Mouse (Mus musculus) stomach, embryonic 16.5 days (tissue): ENCODE results near the gene Txlng. TPM values are rescaled to one million over a fixed set of nuclear protein-coding genes. Genes with fewer than 3 reads are reported as not detected.

ENCODE experiments used
- ATAC-seq: fragments of 200-750 bp; cut with Nextera tagmentation; 2 replicates; pipeline ENCODE4 v1.8.0; 2017; ENCODE audit warnings: moderate number of reproducible peaks, moderate TSS enrichment; ENCODE audit not compliant: insufficient read depth, low FRiP score
- H3K27ac ChIP-seq: fragments of 300-500 bp; sonication (generic); 2 replicates; pipeline ENCODE4 v1.5.1; 2014; ENCODE audit warnings: low read length
- H3K27me3 ChIP-seq: fragments of 300-500 bp; sonication (generic); 2 replicates; pipeline ENCODE4 v1.6.1; 2014; ENCODE audit warnings: low read length, control low read depth, mixed read lengths; ENCODE audit not compliant: control insufficient read depth, insufficient read depth
- H3K36me3 ChIP-seq: fragments of 300-500 bp; sonication (generic); 2 replicates; pipeline ENCODE4 v1.6.1; 2014; ENCODE audit warnings: low read length; ENCODE audit not compliant: control insufficient read depth, insufficient read depth
- H3K4me1 ChIP-seq: fragments of 300-500 bp; sonication (generic); 2 replicates; pipeline ENCODE4 v1.6.1; 2014; ENCODE audit warnings: low read length, control low read depth, mixed read lengths; ENCODE audit not compliant: control insufficient read depth, insufficient read depth
- H3K4me2 ChIP-seq: fragments of 300-500 bp; sonication (generic); 2 replicates; pipeline ENCODE4 v1.6.1; 2014; ENCODE audit warnings: low read depth, low read length, mixed read lengths
- H3K4me3 ChIP-seq: fragments of 300-500 bp; sonication (generic); replicated peaks from 2 replicates; pipeline ENCODE4 v1.5.1; 2014; ENCODE audit warnings: mild to moderate bottlenecking, low read length
- H3K9ac ChIP-seq: fragments of 300-500 bp; sonication (generic); 2 replicates; pipeline ENCODE4 v1.6.1; 2014; ENCODE audit warnings: low read length
- H3K9me3 ChIP-seq: fragments of 300-500 bp; sonication (generic); replicated peaks from 2 replicates; pipeline ENCODE4 v1.6.1; 2016; ENCODE audit warnings: low read length, control low read depth; ENCODE audit not compliant: control insufficient read depth
- WGBS: fragments of 180-500 bp; shearing (Covaris S2); extraction: QIAGEN DNeasy Blood & Tissue Kit; methylation state at CpG from one replicate; pipeline ENCODE4 v1.1.7; 2014; 5-methylcytosine and 5-hydroxymethylcytosine counted together
- polyA plus RNA-seq: library from polyadenylated mRNA; unstranded; fragments of >200 nt; fragmentation: Nextera tagmentation; extraction: Ambion mirVana; gene quantifications from 2 replicates; pipeline ENCODE4 v1.2.1, GENCODE M21; 2015

The Txlng gene
- polyA plus RNA-seq, 1 experiment from 2014 or later, result 13.5 TPM

DNA sequence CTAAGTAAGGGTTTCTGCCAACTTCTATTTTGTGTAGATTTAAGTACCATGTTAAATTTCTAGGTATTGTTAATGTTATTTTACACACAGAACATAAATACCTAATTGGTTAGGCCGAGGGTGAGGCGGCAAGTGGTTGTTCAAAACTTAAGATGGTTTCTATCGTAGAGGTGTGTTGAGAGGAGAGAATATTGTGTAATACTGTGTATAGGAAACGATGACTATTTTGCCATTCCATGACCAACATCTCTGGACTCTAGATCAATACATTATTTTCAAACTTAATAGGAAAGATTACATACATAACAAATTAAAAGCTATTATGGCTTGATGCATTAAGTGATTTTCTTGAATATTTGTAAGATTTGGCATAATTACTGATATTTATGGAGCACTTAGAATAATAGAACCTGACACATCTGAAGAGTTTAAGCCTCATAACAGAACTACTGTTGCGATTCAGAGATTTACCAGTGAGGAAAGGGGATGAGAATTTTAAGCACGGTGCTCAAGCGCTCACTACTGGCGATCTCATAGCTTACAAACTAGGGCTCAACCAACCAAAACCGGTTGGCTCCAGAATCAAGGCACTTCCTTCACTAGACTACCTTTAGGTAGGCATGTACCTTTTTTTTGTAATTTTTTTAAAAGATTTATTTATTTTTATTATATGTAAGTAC is 67.4 kb downstream of the Txlng start:
- no peak for ATAC-seq
- Histone ChIP-seq H3K36me3 (no peaks in the 10 kb centered on the region), H3K4me2 (peak overlapping the region; percentile 57), H3K4me1 (no peaks in the 10 kb centered on the region), H3K9ac (peak overlapping the region; percentile 91), H3K27ac (no peak overlapping the region), H3K27me3 (no peaks in the 10 kb centered on the region), H3K9me3 (no peaks in the 10 kb centered on the region), H3K4me3 (peak overlapping the region; percentile 74)
- WGBS, result 23% methylated on average over 9 of the region's 9 CpGs

DNA sequence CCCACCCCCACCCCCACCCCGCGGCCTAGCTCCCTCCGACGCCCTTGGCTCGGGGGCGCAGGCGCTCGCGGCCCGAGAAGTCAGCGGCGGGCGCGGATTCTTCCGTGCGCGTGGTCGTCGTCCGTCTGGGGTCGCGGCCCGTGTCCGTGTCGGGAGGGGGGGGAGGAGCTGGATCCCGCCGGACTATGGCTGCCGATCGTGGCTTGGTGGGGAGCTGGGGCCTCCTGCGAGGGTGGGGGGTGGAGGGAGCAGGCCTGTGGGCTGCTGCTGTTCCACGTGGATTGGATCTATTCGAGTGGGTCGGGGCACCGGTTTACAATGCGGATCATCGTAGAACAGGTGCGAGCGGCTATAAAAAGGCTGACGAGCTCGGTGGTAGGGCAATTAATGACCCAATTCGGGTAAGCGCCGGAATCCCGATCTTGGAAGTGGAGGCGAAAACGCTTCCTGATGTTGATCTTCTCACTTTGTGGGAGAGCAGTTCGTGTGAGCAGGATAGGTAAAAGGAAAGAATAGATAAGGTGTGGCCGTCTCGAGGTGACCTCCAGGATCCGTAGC is 68.2 kb downstream of the Txlng start:
- peak overlapping the region; percentile 98 for H3K27ac ChIP-seq
- no peak for ATAC-seq
- WGBS, result 21% methylated on average over 43 of the region's 50 CpGs

DNA sequence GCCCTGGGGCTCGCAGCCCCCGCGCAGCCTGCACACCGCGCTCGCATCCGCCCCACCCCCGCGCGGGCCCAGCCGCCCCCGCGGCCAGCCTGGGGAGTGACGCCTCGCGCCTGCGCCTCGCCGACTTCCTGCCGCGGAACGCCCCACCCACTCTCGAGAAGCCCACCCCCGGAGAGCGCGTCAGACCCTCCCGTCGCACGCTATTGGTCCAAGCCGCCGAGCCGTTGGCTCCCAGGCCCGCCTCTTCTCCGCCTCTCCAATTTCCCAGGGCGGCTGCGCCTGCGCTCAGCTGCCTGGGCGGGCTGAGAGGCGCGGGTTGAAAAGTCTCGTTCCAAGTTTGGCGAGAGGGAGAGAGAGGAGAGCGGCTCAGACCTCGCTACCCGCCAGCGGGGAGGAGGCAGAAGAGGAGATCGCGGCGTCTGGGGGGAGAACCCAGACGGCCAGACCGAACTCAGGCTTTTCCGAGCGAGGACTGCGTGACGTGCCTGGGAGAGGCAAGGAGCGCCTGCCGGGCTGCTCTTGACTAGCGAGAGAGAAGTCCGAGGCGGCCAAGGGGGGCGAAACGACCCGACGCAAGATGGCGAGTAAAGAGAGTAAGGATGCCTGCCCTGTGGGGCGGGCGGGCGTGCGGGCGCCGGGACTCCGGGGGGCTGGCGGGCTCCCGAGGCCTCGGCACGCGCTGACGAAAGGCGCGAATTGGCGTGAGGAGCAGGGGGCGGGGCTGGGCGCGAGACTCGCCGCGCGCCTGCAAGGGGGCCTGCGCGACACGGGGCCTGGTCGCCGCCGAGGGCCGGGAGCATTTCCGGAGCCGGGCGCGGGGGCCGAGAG is 68.9 kb downstream of the Txlng start, which contains the start of gene Rbbp7:
Gene Rbbp7, plus strand, starts transcription at position 288 of the 828 bp plus-strand sequence.
- peak within 1 kb of the TSS; percentile 74 for H3K4me3 ChIP-seq
- H3K4me1 ChIP-seq, result no peaks in the 10 kb centered on the region
- H3K9me3 ChIP-seq, result no peaks in the 10 kb centered on the region
- peak within 1 kb of the TSS; percentile 57 for H3K4me2 ChIP-seq
- peak within 1 kb of the TSS; percentile 91 for H3K9ac ChIP-seq
- 18% methylated on average over 59 of the region's 100 CpGs for WGBS
- ATAC-seq, result peak; percentile 96
- peak within 1 kb of the TSS; percentile 98 for H3K27ac ChIP-seq
- no peaks in the 10 kb centered on the region for H3K27me3 ChIP-seq
- H3K36me3 ChIP-seq, result no peaks in the 10 kb centered on the region

More for the DNA sequence above, 68.2 kb downstream of the Txlng start:
- Histone ChIP-seq H3K4me1 (no peaks in the 10 kb centered on the region), H3K4me2 (peak overlapping the region; percentile 57), H3K36me3 (no peaks in the 10 kb centered on the region), H3K9ac (peak overlapping the region; percentile 91), H3K9me3 (no peaks in the 10 kb centered on the region), H3K4me3 (peak overlapping the region; percentile 74), H3K27me3 (no peaks in the 10 kb centered on the region)

DNA sequence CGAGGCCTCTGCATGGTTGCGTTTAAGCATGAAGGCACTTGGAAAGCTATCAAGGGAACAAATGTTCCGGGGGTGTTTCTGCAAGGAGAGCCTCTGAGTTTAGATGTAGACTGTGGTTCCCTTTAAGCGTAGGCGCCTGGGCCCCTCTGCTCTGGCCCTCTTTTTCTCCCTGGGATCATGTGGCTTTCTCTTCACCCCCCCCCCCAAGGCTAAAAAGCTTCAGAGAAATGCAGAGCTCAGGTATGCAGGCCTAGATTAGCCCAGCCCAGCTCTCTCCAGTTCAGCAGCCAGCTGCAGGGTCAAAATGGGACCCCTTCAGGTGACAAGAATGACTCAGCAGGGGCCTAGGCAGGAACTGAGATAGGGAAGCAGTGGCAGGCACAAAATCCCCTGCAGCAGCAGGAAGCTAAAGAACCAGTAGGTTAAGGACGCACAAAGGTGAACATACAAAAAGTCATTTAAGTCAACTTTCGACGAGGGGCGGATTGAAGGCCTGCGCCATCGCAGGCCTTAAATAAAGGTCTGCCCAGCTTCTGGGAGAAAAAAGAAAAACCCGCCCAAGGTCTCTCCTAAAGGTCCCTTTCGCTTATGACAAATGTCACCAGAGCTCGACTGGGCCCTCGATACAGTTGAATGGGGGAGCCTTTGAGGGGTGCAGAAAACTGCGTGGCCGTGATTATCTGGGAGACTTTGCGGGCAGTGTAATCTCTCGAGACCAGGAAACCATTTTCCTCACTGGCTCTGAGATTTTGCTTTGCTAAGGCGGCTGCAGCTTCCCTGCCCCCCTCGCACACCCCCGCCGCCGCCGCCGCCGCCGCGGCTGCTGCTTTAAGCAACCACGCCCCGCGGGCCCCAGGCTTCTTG is 69.8 kb downstream of the Txlng start:
- 23% methylated on average over 32 of the region's 32 CpGs for WGBS
- peak overlapping the region; percentile 37 for H3K4me3 ChIP-seq
- H3K36me3 ChIP-seq, result no peaks in the 10 kb centered on the region
- H3K9me3 ChIP-seq, result no peaks in the 10 kb centered on the region
- H3K4me2 ChIP-seq, result peak overlapping the region; percentile 46
- no peaks in the 10 kb centered on the region for H3K27me3 ChIP-seq
- peak overlapping the region; percentile 93 for H3K27ac ChIP-seq
- H3K4me1 ChIP-seq, result no peaks in the 10 kb centered on the region
- H3K9ac ChIP-seq, result peak overlapping the region; percentile 73
- ATAC-seq, result no peak

DNA sequence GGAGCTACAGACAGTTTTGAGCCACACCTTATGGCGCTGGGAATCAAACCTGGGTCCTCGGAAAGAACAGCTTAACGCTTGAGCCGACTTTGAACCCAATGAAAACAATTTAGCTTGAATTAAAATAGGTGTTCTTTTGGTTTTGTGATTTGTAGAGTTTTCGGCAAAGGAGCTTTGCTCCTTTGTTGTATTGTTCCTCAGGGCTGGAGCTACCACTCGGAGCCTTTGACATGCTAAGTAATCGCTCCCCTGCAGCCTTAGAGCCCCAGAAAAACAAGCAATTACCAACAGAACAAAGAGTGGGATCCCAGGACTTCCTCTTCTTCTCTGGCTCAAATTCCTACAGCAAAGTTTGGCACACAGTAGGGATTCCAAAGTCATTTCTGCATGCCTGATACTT is 73.2 kb downstream of the Txlng start:
- Histone ChIP-seq H3K4me3 (no peak overlapping the region), H3K27me3 (no peaks in the 10 kb centered on the region; the same call in 1 of the 2 replicates), H3K9ac (no peak overlapping the region), H3K36me3 (no peaks in the 10 kb centered on the region), H3K4me1 (no peaks in the 10 kb centered on the region), H3K27ac (no peak overlapping the region), H3K4me2 (no peak overlapping the region), H3K9me3 (no peaks in the 10 kb centered on the region)
- no peak for ATAC-seq
- WGBS, result 62% methylated on average over 7 of the region's 7 CpGs

DNA sequence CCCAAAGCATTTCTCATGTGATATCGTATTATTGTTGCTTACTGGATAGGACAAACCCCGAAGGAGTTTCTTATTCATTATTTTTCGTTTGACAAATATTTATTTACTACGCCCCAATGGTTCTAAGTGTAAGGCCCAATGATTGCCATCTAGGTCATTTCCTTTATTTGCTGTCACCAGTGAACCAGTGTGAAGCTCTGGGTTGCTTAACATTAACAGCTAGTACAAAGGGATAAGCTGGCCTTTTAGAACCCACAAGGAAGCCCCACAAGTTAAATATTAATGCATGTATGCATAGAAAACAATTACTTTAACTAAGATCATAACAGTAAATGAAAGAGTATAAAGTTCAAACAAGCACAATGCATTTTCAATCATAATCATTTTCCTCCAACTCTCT is 74.9 kb downstream of the Txlng start:
- 79% methylated on average over 4 of the region's 4 CpGs for WGBS
- Histone ChIP-seq H3K27me3 (no peaks in the 10 kb centered on the region; the same call in 1 of the 2 replicates), H3K36me3 (no peaks in the 10 kb centered on the region), H3K4me3 (no peak overlapping the region), H3K4me2 (no peak overlapping the region), H3K27ac (no peak overlapping the region), H3K4me1 (no peaks in the 10 kb centered on the region), H3K9me3 (no peaks in the 10 kb centered on the region), H3K9ac (no peak overlapping the region)
- no peak for ATAC-seq

DNA sequence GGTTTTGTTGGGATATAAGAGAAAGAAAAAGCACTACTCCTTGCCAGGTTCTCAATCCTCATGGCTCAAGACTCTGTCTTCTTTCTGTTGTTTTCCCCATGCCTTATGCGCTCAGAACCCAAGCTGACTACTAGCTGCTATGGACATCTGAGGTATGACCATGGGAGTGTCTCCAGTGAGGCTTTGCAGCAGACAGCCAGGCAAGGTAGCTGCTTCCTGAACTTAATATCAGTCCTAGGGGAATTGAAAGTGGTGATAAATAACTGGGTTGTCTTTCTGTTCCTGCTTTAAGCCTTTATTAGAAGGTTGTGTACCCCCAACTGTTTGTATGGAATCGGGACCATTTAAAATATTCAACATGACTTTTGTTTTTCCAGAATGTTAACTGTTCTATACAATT is 76.8 kb downstream of the Txlng start:
- Histone ChIP-seq H3K4me1 (no peaks in the 10 kb centered on the region), H3K27me3 (no peaks in the 10 kb centered on the region; the same call in 1 of the 2 replicates), H3K4me2 (no peak overlapping the region), H3K9ac (no peak overlapping the region), H3K4me3 (no peak overlapping the region), H3K36me3 (no peaks in the 10 kb centered on the region), H3K9me3 (no peaks in the 10 kb centered on the region), H3K27ac (no peak overlapping the region)
- no peak for ATAC-seq
- 86% methylated on average over 2 of the region's 2 CpGs for WGBS

DNA sequence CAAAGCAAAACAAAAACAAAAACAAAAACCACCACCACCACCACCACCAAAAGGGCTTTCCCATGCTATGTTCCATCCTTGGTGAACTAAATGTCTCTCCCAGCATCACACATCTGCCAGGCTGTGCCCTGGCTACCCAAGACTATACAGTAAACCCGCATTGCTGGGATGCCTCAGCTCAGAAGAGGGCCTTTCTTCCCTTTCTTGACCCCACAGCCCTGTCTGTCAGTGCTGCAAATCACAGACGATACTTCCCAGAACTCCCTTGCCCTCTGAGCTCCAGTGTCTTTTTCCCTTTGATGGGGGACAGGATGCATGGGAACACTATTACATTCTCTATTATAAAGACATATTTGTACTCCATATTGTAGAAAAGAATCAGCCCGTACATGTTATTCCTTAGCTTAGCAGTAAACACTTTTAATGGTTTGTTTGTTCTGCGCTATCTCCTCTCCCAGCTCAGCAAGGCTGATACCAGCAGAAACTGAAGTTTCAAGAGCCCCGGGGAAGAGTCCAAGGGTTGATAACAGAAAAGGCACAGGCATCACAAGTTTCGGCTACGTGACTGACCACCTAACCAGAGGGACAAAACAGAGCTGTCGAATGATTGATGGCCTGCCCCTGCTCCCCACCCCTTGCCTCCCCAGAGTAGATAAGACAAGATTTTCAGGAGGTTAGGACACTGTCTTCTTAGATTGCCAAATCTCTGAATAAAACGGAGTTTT is 80.4 kb downstream of the Txlng start:
- 41% methylated on average over 9 of the region's 9 CpGs for WGBS
- H3K4me3 ChIP-seq, result no peak overlapping the region
- no peak overlapping the region for H3K4me2 ChIP-seq
- H3K27ac ChIP-seq, result no peak overlapping the region
- no peaks in the 10 kb centered on the region for H3K27me3 ChIP-seq
- no peaks in the 10 kb centered on the region for H3K4me1 ChIP-seq
- no peak for ATAC-seq
- no peaks in the 10 kb centered on the region for H3K9me3 ChIP-seq
- H3K36me3 ChIP-seq, result no peaks in the 10 kb centered on the region
- no peak overlapping the region for H3K9ac ChIP-seq
